Mouse (Mus musculus) CD4-positive naive resting alpha-beta T cell, adult 57 days (primary cell): Measurements from ENCODE around the gene Gm10413. TPM values are rescaled to one million over a fixed set of nuclear protein-coding genes. Genes with fewer than 3 reads are reported as not detected.

ENCODE experiments used
- total RNA-seq: library from RNA; stranded (reverse); gene quantifications from one replicate; pipeline ENCODE4 v1.2.4, GENCODE M21; 2023

Gene Gm10413
- total RNA-seq: not detected

GRCm38 (mm10) chr14:3394793-3395192 is at the start of gene Gm10413:
Gene Gm10413, plus strand, starts transcription at chr14:3395093.

GRCm38 (mm10) chr14:3412314-3412713 is 17.4 kb downstream of the Gm10413 start, which contains the start of gene Gm10409:
Gene Gm10409, plus strand, starts transcription at chr14:3412614.

GRCm38 (mm10) chr14:3427803-3428202 is 32.9 kb downstream of the Gm10413 start, which contains the start of gene Gm3005:
Gene Gm3005, plus strand, starts transcription at chr14:3428103.

GRCm38 (mm10) chr14:3449079-3449478 is 54.2 kb downstream of the Gm10413 start, which contains the start of gene Gm10408:
Gene Gm10408, plus strand, starts transcription at chr14:3449379.

Other genes with a start within 250 kb of the Gm10413 start
- gene Gm5795, start 206.8 kb upstream of the Gm10413 start, total RNA-seq: not detected
- gene D830030K20Rik, start 186.6 kb upstream of the Gm10413 start, total RNA-seq: not detected
- not detected for gene Gm2956, start 62.5 kb upstream of the Gm10413 start, total RNA-seq
- 0.50 TPM for gene Gm10409, start 17.5 kb downstream of the Gm10413 start, total RNA-seq
- gene Gm3005, start 33.0 kb downstream of the Gm10413 start, total RNA-seq: not detected
- gene Gm10408, start 54.3 kb downstream of the Gm10413 start, total RNA-seq: not detected
- gene Gm3012, start 239.4 kb downstream of the Gm10413 start, total RNA-seq: not detected